Mouse (Mus musculus): ENCODE measurements around the gene Smpdl3b.

Smpdl3b gene

DNA sequence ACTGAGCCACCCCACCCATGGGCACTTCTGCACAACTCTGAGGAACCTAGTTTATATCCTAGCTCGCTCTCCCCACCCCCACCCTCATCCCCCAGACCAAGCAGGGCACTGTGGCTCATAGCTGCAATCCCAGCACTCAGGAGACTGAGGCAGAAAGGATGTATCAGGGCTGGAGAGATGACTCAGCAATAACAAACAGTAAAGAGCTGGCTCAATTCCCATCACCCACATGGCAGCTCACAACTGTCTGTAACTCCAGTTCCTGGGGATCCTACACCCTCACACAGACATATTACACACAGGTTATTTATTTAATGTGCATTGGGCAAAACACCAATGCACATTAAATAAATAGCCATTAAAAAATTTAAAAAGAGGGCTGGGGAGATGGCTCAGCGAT lies 21.7 kb downstream of the Smpdl3b start:
- no peak for DNase-seq (ENCODE audit: low read depth, low spot score)

DNA sequence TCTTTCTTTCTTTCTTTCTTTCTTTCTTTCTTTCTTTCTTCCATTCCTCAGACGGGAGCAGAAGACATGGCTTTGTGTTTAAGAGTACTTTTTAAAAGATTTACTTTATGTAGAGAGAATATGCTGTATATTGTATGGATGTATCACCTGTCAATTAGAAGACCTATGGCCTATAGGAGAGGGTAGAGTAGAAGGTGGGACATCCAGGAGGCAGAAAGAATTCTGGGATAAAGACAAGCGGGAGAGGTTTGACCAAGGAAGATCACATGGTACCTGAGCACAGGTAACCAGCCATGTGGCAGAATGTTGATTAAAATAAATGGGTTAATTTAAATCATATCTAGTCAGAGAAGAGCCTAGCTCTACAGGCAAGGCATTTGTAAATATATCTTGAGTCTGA lies 22.3 kb downstream of the Smpdl3b start:
- DNase-seq (ENCODE audit: low read depth, low spot score), result no peak

DNA sequence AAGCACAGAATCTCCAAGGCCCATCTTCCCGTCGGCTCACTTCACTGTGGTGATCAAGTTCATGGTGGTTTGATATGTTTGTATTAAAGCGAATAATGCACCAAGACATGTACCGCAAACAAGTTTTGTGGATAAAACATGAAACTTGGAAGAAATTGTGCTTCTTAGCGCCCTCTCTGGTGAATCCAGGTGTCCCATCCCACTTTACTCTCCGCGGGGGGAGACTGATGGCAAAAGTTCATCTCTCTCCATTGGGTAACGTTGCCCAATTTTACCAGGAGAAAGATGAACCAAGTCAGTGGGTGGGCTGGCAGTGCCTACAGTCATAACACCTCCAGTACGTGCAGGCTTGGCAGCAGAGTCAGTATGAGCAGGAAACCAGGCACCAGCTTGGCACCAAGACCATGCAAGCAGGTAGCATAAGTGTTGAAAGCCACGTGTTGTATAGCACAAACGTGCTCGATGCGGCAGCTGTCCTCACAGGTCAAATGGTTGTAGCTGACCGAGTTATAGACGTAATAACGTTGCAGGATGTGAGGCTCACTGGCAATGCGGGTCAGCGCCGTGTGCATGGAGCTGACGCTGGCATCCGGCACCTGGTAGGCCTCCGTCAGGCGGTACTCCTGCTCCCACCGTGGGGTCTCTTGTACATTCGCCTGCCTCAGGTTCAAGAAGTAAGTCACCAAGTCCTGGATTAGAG lies 23.8 kb downstream of the Smpdl3b start:
- DNase-seq (ENCODE audit: low read depth, low spot score), result no peak

DNA sequence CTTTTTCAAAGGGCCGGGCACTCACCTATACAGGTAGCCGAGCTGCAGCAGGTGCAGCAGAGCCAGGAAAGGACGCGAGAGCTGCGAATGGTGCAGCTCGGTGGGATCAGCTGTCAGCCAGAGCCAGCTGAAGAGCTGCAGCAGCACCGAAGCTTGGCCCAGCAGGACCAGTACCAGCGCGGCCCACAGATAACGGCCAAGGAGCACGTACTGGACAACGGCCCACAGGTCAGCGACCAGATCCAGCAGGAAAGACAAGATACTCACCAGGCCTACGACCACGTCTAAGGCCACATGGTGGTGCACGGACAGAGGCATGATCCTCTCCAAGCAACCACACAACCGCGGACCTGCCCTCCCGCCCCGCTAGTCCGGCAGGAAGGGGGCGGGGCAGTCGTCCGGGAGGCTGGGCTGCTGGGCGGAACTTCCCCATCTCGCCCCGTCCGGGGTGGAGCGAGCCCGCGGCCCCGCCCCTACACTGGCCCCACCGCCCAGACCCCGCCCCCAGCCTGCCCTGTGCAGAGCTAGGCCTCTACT lies 24.8 kb downstream of the Smpdl3b start, which contains the start of gene Xkr8:
TSS of gene Xkr8 (minus strand) at position 399 of the 537 bp plus-strand sequence.
- peak; percentile 56 for DNase-seq (ENCODE audit: low read depth, low spot score)

DNA sequence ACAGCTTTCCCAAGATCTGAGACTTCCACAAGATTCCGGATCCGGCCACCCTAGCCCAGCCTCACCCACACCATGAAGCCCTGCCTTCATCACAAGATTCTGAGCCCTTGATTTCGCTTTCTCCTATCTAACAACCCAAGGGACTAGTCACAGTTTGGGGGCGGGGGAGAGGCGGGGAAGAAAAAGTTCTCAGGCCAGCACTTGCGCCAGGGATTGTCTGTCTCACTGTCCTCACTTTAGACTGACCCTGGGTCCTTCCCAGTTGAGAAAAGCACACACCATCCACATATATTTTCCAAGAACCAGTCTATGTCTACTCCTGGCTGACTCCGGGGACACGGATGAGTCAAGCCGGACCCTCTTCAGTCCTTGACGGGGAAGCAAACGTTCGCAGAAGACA lies 25.4 kb downstream of the Smpdl3b start:
- no peak for DNase-seq (ENCODE audit: low read depth, low spot score)

DNA sequence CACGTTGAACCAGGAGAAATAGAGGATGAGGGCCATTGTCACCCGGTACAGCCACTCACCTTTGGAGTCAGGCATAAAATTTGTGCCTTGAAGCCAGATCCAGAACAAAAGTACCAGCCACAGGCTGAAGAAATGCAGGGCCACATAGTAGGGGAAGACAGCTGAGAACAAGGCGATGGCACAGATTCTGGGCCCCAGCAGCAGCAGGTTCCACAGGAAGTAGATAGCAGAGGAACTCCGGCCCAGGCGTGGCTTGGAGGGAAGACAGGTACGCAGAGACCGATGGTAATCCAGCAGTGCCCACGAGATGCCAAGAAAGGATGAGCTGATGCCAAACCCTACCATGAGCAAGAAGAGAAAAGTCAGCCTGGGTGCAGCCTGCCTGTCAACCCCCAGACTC lies 28.8 kb downstream of the Smpdl3b start:
- DNase-seq (ENCODE audit: low read depth, low spot score), result no peak

DNA sequence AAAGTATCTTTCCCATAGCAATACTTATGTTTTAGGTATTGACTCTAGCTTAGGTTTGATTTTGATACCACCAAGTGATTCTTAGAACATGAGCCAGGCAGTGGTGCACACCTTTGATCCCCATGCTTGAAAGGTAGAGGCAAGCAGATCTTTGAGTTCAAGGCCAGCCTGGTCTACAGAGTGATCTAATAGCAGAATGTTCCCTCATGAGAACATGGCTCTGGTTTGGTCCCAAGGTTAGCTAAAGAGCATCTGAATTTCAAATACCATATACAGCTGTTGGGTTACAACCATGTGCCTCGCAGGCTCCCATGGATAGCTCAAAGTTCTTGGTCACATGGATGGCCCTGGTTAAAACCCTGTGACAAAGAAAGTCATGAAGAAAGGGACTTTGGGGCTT lies 38.8 kb downstream of the Smpdl3b start:
- no peak for DNase-seq (ENCODE audit: low read depth, low spot score)

DNA sequence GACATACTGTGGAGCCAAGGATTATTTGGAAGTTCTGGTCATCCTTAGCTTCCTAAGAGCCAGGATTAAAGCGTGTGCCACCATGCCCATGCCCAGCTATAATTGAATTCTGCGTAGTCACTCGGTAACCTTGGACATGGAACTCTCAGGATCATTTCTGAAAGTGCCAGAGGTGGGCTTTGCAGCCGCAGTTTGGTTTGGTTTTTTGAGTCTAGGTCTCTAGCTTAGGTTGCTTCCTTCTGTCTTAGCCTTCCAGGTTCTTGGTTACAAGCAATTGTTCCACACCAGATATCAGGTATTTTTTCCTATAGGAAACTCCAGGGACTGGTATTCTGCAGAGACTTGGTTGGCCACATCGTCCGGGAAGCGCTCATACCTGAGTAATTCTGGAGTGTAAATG lies 43.9 kb downstream of the Smpdl3b start:
- DNase-seq (ENCODE audit: low read depth, low spot score), result no peak

DNA sequence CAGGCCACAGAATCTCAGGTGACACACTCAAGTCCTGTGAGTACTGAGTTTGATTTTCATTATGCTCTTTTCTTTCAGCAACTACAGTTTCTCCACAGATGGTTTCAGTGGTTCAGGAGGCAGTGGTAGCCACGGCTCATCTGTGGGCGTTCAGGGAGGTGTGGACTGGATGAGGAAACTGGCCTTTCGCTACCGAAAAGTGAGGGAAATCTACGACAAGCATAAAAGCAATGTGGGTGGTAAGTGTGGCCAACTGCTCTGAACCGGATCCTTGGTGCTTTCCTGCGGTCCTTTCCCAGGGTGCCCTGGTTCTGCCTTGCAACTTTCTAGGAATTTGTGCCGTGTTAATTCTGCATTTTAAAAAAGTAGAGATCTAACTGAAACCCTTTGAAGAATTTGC lies 50.2 kb downstream of the Smpdl3b start:
- no peak for DNase-seq (ENCODE audit: low read depth, low spot score)

DNA sequence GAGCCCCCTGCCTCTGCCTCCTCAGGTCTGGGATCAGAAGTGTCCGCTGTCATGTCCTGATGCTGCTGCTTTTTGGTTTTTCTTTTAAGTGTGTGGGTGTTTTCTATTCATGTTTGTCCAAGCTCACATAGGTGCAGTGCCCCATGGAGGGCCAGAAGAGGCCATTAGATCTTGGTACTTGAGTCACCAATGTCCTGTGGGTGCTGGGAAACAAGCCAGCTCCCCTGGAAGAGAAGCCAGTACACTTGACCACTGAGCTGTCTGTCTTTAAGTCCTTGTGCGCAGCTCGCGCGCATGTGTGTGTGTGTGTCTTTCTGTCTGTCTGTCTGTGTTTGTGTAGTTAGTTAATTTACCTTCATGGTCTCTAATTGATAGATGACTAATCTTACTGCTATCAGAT lies 55.0 kb downstream of the Smpdl3b start:
- DNase-seq (ENCODE audit: low read depth, low spot score), result no peak

DNA sequence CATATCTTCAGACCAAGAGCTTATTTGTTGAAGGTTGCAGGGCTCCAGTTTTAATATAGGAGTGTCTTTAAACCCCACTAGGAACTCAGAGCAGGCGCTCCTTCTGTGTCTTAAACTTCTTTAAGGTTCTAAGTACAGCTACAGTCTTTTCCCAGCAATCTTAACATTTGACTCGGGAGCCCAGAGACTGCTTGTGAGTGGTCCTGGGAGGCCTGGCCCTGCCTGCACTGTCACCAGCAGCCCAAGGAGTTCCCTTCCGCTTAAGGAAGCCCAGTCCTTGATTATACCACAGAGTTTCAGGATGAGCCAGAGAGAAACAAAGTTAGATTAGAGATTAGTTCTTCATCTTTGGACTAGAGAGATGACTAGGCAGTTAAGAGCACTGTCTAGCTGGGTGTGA lies 63.7 kb downstream of the Smpdl3b start:
- DNase-seq (ENCODE audit: low read depth, low spot score), result no peak

DNA sequence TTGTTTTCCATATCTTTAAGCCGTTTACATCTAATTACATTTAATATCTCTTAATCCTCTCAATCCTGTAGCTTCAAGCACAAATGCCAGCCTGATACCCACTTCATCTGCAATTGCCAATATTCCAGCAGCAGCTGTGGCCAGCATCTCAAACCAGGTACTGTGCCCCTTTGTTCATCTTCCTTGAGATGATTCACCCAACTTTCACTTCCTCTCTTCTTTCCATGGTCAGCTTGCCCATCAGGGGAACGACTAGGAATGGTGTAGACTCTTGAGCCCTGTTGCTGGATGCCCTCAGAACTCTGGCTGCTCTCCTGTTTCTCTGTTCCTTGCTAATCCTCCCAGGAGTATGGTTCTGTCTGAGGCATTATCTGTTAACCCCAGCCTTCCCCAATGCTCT lies 67.4 kb downstream of the Smpdl3b start:
- DNase-seq (ENCODE audit: low read depth, low spot score), result no peak

Measured in c-Kit-negative CD71-positive TER-119-positive erythroid progenitor cells, embryonic 14.5 days (primary cell).